ENCODE assay signal across 20 mouse cellular contexts in the genomic region with DNA sequence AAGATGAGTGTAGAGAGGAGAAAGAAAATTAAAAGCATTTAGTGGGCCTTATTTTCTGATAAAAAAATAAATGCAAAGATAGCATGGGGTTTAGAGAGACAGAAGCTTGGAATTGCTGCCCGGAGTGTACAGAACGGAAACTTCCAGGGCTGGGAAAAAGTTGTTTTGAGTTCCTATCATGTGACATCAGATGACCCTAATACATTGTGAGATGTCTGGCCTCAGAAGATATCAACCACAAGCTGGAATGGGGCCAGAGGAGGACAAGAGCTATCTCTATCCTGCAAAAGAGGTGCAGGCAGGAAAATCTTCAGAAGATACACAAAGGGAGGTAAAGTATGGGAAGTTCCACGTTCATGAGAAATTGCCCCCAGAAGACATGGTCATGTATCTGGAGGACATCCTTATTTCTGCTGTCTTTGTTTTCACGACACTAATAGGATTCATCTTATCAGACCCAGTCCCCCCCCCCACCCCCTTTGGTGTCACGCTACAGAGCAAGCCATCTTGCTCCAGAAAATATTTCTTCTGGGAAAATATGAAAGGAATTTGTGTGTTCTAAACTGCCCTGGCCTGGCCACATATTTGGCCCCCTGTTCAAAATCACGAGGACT.
DNase-seq lines count a peak whose midpoint lies in the region; ATAC-seq lines count a peak whose summit lies in the region.
"Had no signal": no experiment of that assay in that cellular context is flagged by ENCODE, and none has a peak within 500 bp of the region (broad histone marks: within the 10 kb centered on the region; RNA-seq: fewer than 3 reads in every experiment).

No protein-coding gene starts in this region.

- no peaks in the 10 kb centered on the region for H3K36me3 ChIP-seq in heart, embryonic 12.5 days
- no peaks in the 10 kb centered on the region for H3K36me3 ChIP-seq in kidney, embryonic 16.5 days (ENCODE audit: insufficient read depth, low read length)
- H3K36me3 ChIP-seq: hindbrain, embryonic 15.5 days; midbrain, embryonic 12.5 days; neural tube, embryonic 15.5 days had no signal

- no peak overlapping the region for H3K27ac ChIP-seq in heart, embryonic 12.5 days (ENCODE audit: poor library complexity, severe bottlenecking)
- no peak overlapping the region for H3K27ac ChIP-seq in kidney, embryonic 16.5 days (ENCODE audit: low read length)
- H3K27ac ChIP-seq: hindbrain, embryonic 15.5 days; left cerebral cortex, adult 2 months; midbrain, embryonic 12.5 days; neural tube, embryonic 15.5 days had no signal

- 49% methylated on average over 6 of the region's 6 CpGs for WGBS in heart, embryonic 12.5 days
- 78% methylated on average over 6 of the region's 6 CpGs for WGBS in kidney, embryonic 16.5 days

- peaks cover 8% of the 10 kb centered on the region; the same call in 1 of the 2 replicates for H3K4me1 ChIP-seq in heart, embryonic 12.5 days (replicated peaks)
- no peaks in the 10 kb centered on the region for H3K4me1 ChIP-seq in kidney, embryonic 16.5 days (ENCODE audit: insufficient read depth, low read length)
- H3K4me1 ChIP-seq: hindbrain, embryonic 15.5 days; midbrain, embryonic 12.5 days; neural tube, embryonic 15.5 days had no signal

- H3K9ac ChIP-seq in heart, embryonic 12.5 days: no peak overlapping the region
- H3K9ac ChIP-seq in kidney, embryonic 16.5 days (replicated peaks; ENCODE audit: low read length): no peak overlapping the region
- H3K9ac ChIP-seq: hindbrain, embryonic 15.5 days; lung, embryonic 14.5 days; midbrain, embryonic 12.5 days; neural tube, embryonic 15.5 days had no signal

- DNase-seq in heart, postnatal 14 days: no peak
- peak; percentile 3 for DNase-seq in kidney, adult 18-20 months
- DNase-seq in 3T3-L1 (ENCODE audit: low read depth, low spot score): peak; percentile 41
- peak; percentile 32 for DNase-seq in kidney, postnatal 14 days
- DNase-seq in right cerebral cortex, postnatal 10 days (ENCODE audit: low spot score in 2 of 2): no peak
- no peak for DNase-seq in frontal cortex, postnatal 25 days (ENCODE audit: low spot score in 2 of 2)
- DNase-seq: adrenal gland, adult 2 months; cerebellum, adult 18-20 months; cerebellum, postnatal 14 days; gastrocnemius, postnatal 36 days; lung, embryonic 14.5 days; right cerebral cortex, adult 18-20 months; thymus, adult 18-20 months; thymus, postnatal 4 days had no signal

- H3K4me3 ChIP-seq in heart, embryonic 12.5 days: no peak overlapping the region
- no peak overlapping the region for H3K4me3 ChIP-seq in kidney, embryonic 16.5 days (ENCODE audit: low read length)
- H3K4me3 ChIP-seq: hindbrain, embryonic 15.5 days; left cerebral cortex, adult 2 months; midbrain, embryonic 12.5 days; neural tube, embryonic 15.5 days had no signal

- H3K9me3 ChIP-seq in heart, embryonic 12.5 days (replicated peaks): no peaks in the 10 kb centered on the region; the same call in 1 of the 2 replicates
- H3K9me3 ChIP-seq in kidney, embryonic 16.5 days (ENCODE audit: low read length): no peaks in the 10 kb centered on the region
- H3K9me3 ChIP-seq: hindbrain, embryonic 15.5 days; midbrain, embryonic 12.5 days; neural tube, embryonic 15.5 days had no signal

- ATAC-seq in heart, embryonic 12.5 days (ENCODE audit: insufficient number of reproducible peaks, low FRiP score): peak; percentile 87
- no peak for ATAC-seq in kidney, embryonic 16.5 days (ENCODE audit: low FRiP score, low TSS enrichment)

- no peak overlapping the region for H3K4me2 ChIP-seq in heart, embryonic 12.5 days
- H3K4me2 ChIP-seq in kidney, embryonic 16.5 days (replicated peaks; ENCODE audit: low read depth, low read length): no peak overlapping the region
- H3K4me2 ChIP-seq: hindbrain, embryonic 15.5 days; lung, embryonic 14.5 days; midbrain, embryonic 12.5 days; neural tube, embryonic 15.5 days had no signal

- intact Hi-C loops in heart, postnatal 14 days (cut with DNase I): no loop called here

- H3K27me3 ChIP-seq in heart, embryonic 12.5 days (replicated peaks): no peaks in the 10 kb centered on the region
- H3K27me3 ChIP-seq in kidney, embryonic 16.5 days (ENCODE audit: insufficient read depth, low read length): no peaks in the 10 kb centered on the region
- H3K27me3 ChIP-seq: hindbrain, embryonic 15.5 days; midbrain, embryonic 12.5 days; neural tube, embryonic 15.5 days had no signal

Comparison
In these comparisons a context has a peak if more than half of its experiments do, and no peak if none do; other contexts are left out.
1. DNase-seq: peak in kidney, adult 18-20 months (single experiment), 3T3-L1 (single experiment) and kidney, postnatal 14 days (single experiment); none in heart, postnatal 14 days (0 of 2), right cerebral cortex, postnatal 10 days (0 of 2) and frontal cortex, postnatal 25 days (0 of 2).